Mouse (Mus musculus): Measurements from ENCODE around the gene 2310030G06Rik.

DNA sequence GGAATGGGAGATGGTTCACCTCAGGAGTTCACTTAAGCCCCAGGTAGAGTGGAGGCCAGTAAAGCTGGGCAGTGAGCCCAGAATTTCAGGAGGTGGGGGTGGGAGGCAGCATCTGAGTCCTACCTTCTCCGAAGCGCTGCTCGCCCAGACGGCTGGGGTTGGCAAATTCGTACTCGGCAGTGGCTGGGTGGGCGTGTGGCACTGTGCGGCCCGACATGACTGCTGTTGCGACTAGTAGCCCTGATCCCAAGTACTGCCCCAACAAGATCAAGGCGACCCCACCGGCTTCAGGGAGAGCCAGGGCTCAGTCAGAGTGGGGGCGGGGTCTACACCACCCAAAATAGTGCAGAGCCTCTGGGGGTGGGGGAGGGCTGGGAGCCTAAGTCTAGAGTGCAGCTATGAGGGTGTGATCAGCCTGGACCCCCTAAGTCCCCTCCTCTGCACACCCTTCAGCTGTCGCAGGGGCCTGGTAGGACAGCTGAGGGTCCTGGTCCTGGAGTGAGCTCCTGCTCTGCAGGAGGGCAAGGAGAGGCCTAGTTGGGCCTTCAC is 5.8 kb upstream of the 2310030G06Rik start, which contains the start of gene Hspb2:
- TF ChIP-seq CTCF (conservative IDR thresholded peaks at IDR 0.05; ENCODE audit: insufficient read depth, insufficient read length, low read depth, low read length) = no peak
- no peak for TF ChIP-seq POLR2A (IDR thresholded peaks at IDR 0.05; ENCODE audit: low read depth, low read length)
